Mouse (Mus musculus): ENCODE results near the gene Vmn2r79. TPM values are rescaled to one million over a fixed set of nuclear protein-coding genes. Genes with fewer than 3 reads are reported as not detected.

The Vmn2r79 gene
- not detected in 2 replicates for polyA plus RNA-seq (2012; rRNA removed)

DNA sequence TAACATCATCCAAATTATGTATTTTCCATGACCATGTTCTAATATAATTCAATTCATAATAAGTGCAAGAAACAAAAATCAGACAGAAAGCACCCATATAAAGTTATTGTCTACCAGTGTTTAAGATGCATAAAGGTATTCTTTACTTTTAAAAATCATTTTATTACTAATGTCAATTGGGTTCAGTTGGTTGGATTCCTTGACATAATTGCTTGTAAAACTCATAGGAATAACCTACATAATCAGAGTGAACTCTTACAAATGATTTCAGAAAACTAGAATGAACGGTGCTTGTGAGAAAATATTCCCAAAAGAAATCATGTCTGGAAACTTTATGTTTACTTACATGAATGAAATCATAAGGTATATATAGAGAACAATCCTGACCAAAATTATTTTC lies at the start of gene Vmn2r79:
Gene Vmn2r79, plus strand, starts transcription at position 301 of the 400 bp plus-strand sequence.

Other genes with a start within 250 kb of the Vmn2r79 start
- 0.01 and 0.05 TPM in 2 replicates for gene Folh1, start 220.2 kb upstream of the Vmn2r79 start, polyA plus RNA-seq (2012; rRNA removed)
- not detected in 2 replicates for gene Vmn2r77, start 201.1 kb upstream of the Vmn2r79 start, polyA plus RNA-seq (2012; rRNA removed)
- gene Vmn2r78, start 81.0 kb upstream of the Vmn2r79 start, polyA plus RNA-seq (2012; rRNA removed), result not detected in 2 replicates
- gene Nox4, start 250.0 kb downstream of the Vmn2r79 start, polyA plus RNA-seq (2012; rRNA removed), result 0.05 and 0.12 TPM in 2 replicates

Measured in liver, embryonic 18 days (tissue).